Mouse (Mus musculus): ENCODE results near the gene Ptprg.
"Not testable (repeated sequence)": the region's sequence is repeated elsewhere in the genome, so short reads cannot be mapped to it uniquely, and the experiment has no call there.

Ptprg gene

DNA sequence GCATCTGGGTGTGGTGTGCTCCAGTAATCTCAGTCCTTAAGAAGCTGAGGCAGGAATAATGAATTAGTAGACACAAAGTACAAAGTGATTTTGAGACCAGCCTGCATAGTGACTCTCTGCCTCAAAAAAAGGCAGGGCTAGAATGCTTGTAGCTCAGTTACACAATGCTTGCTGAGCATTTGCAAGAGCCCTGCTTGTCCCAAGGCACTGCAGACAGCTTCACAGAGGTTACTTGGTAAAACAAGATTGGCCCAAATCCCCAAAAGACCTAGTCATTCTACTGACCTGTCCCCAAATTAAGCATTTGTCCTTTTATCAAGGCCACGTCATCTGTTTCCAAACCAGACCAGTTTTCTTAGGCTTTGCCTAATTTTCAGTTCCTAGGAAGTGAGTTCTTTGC, 190.4 kb downstream of the Ptprg start:
- no peak for DNase-seq (ENCODE audit: low spot score)

DNA sequence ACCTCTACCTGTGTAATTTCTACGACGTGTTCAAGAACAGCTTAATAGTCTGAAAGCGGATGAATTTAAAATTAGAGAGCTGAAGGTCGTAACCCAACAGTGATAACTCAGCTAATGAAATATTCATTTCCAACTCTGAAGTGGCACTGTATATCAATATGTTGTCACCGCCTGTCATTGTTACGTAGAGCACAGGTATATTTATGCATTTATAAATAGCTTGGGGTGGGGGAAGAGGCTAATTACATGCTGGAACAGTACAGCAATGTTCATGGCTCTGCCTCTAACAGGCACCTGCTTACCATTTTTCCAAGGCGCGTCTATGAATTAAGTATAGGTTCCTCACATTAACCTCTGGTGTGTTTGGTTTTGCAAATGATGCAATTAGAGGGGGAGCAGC, 199.3 kb downstream of the Ptprg start:
- DNase-seq (ENCODE audit: low spot score) = no peak

DNA sequence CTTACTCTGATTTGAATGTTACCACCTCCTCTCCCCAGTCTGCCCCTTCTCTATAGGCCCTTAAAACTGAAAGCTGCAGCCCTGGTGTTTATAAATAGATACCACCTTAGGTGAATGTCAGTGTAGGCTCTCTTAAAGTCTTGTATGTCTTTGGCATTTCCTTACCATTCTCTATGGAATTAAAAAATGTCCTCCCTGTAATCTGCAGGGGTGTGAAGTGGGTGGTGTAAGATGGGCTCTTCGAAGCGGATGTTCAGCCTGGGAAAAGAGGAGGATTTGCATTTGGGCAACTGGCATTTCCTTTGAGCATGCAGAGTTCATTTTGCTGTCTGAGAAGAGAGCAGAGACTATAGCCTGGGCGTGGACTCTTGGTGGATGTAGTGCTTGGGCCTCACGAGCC, 201.3 kb downstream of the Ptprg start:
- no peak for DNase-seq (ENCODE audit: low spot score)

GRCm38 (mm10) chr14:11758185-11758584, 204.9 kb downstream of the Ptprg start:
- DNase-seq (ENCODE audit: low spot score) = no peak

- DNase-seq (ENCODE audit: low spot score) = no peak
Measured at GRCm38 (mm10) chr14:11759356-11759755, 206.0 kb downstream of the Ptprg start.

DNA sequence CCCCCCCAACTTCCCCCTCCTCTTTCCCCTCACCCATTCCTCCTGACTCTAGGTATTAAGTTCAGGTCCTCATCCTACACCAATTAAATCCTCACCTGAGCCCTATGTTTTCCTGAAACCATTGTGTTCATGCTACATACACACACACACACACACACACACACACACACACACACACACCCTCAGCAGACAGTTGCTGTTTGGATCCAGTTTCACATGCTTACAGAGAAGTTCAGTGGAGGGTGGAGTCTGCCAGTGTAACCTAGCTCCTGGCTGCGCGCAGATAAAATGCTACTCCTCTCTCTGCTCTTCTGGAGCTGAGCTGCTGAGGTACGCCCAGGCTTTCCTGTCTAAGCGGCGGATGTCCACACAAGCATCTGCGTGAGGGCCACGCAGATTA, 209.7 kb downstream of the Ptprg start:
- no peak for DNase-seq (ENCODE audit: low spot score)

GRCm38 (mm10) chr14:11772736-11773135, 219.4 kb downstream of the Ptprg start:
- DNase-seq (ENCODE audit: low spot score) = no peak

- DNase-seq (ENCODE audit: low spot score) = no peak
Measured at GRCm38 (mm10) chr14:11774476-11775037, 221.2 kb downstream of the Ptprg start.

GRCm38 (mm10) chr14:11775204-11775603, 221.9 kb downstream of the Ptprg start:
- no peak for DNase-seq (ENCODE audit: low spot score)

DNA sequence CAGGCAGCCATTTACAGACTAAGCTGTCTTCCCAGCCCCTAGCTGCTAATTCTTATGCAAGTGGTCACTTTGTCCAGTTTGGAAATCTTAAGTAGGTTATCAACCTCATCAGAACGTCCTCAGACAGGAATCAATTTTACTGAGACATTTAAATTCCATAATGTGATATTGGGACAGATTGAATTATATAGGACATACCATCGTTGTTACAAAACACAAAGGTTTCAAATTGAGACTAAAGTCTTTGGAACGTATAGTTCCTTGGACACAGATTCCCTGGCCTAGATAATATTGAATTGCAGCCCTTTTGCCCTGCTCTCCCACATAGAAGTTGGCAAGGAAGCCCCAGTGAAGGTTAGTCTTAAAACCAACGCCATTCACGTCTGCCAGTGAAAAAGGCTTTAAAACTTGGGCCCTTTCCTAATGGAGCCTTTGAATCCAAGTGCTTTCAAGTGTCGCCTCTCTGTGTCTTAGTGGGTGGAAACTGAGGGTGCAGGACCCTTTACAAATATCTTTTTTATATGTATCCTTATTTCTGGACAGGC, 222.7 kb downstream of the Ptprg start:
- DNase-seq (ENCODE audit: low spot score) = no peak

DNA sequence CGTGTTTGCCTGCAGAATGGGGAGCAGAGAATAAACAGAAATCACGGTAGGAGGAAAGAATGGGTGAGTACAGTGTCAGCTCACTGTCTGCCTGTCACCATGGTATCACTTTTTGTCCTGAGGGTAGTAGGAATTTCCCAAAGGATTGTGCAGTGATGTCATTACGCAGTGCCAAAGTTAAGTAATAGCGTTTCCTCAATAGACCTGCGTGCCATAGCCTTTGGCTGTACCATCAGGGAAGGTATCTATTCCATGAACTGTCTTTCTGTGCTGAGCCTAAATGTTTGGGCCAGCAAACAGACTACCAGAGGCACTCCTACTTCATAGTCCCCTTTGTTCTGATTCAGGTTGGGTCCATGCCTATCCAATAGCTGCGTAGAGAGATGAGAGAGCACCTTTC, 223.2 kb downstream of the Ptprg start:
- no peak for DNase-seq (ENCODE audit: low spot score)

- DNase-seq (ENCODE audit: low spot score) = no peak
Measured at GRCm38 (mm10) chr14:11791190-11791589, 237.9 kb downstream of the Ptprg start.

DNA sequence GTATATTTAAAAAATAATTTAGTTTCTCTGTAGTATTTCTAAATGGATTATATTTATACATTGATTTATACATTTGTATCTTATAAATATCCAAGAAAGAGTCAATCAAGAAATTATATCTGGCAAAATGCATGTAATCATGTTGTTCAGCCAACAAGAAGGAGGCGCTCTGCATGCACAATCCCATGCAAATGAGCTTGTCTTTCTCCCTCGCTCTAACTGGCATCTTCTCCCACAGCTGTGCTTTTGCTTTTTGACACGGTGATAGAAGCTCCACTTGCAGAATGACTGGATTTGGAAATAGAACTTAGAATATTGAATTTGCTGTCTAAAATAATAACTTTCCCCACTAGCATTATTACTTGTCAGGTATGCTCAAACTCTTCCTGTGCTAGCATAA, 240.5 kb downstream of the Ptprg start:
- no peak for DNase-seq (ENCODE audit: low spot score)

DNA sequence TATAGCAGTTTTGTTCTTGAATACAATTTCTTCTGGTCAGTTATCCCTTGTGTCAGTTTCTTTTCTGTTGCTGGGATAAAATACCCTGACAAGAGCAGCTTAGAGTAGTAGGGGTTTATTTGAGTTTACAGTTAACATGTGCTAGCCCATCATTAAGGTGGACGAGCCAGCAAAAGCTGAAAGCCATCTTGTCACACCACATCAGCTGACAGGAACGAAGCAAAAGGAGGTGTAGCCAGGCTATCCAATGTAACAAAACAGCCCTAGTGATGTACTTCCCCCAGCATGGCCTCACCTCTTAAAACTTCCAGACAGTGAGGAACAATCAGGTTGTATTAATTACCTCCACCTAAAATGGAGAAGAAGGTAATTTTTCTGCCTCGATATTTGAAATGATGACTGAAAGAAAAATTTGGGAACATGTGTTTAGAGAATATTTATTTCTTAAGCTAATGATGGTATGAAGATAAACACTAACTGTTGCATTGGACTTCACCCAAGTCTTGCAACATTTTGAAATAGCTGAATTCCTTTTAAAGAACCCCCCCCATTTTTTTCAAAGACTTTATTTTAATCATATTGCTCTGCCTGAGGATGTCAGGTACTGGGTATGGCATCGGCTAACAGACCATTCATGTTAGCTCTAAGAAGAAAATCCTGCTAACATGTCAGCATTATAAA, 249.2 kb downstream of the Ptprg start:
- DNase-seq (ENCODE audit: low spot score) = no peak

DNA sequence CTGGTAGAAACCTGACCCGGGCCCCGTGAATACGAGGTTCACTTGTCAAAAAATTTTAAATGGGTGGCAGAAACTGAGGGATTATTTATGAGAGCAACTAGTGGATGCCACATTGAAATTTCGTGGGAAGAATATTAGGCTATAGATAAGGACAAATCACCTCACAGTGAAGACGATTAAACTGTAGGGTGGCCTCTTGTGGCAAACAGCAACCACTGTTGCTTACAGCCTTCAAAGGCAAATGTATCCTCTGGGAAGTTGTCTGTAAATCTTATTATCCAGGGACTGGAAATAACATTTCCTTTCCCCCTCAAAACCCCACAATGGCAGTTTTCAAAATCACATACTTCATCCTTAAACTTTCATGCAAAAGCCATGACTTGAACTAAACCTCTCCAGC, 253.3 kb downstream of the Ptprg start:
- DNase-seq (ENCODE audit: low spot score) = no peak

DNA sequence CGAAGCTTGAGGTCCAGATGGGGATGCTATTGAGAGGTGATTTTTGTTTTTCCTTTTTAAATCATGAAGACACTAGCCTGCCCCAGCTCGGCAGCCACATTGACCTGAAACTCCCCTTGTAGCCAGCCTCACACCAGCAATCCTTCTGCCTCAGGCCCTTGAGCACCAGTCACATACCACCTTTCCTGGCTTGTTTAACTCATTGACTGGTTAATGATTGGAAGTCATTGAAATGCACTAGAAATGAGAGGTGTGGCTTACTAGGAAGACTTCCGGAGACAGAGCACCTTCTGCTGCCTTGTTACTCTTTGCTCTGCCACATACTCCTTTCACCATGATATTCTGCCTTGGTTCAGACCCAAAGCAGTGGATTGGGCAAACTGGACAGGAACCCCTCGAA, 254.1 kb downstream of the Ptprg start:
- DNase-seq (ENCODE audit: low spot score) = no peak

- DNase-seq (ENCODE audit: low spot score) = no peak
Measured at GRCm38 (mm10) chr14:11811142-11811761, 257.9 kb downstream of the Ptprg start.

DNA sequence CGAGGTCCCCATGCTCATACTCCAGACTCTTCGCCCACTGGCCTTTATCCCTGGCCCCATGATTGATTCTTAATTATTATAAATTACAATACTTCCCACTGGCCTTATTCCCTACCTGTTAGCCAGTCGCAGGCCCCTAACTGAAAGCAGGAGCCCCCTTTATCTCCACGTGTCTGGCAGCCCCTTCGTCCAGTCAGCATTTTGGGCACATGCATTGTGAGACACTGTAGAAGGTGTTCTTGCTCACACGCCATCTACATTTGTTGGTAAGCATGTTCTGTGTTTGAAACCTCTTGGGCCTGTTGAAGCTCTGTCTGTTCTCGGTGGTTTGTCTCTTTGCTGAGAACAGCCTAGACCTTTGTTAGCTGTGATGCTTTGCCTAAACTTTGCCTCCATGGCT, 259.0 kb downstream of the Ptprg start:
- no peak for DNase-seq (ENCODE audit: low spot score)

GRCm38 (mm10) chr14:11814811-11815210, 261.5 kb downstream of the Ptprg start:
- DNase-seq (ENCODE audit: low spot score) = not testable (repeated sequence)

GRCm38 (mm10) chr14:11817236-11817635, 263.9 kb downstream of the Ptprg start:
- DNase-seq (ENCODE audit: low spot score) = no peak

DNA sequence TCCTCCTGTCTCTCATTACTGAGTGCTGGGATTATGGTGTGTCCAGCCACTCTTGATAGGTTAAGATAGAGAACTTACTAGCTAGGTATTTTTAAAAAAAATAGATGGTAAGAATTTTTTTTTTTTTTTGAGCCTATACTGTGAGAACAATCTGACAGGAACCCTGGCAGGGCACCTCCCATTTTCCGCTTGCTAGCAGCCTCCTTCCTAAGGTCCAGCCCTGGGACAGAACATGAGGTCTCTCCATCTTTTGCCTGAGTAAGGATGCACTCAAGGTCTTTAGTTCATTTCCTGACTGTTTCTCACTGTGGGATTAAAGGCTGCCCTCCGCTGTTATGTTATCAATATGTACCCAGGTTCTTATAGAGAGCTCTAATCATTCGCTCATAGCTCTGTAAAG, 264.7 kb downstream of the Ptprg start:
- no peak for DNase-seq (ENCODE audit: low spot score)

- no peak for DNase-seq (ENCODE audit: low spot score)
Measured at GRCm38 (mm10) chr14:11818721-11819120, 265.4 kb downstream of the Ptprg start.

DNA sequence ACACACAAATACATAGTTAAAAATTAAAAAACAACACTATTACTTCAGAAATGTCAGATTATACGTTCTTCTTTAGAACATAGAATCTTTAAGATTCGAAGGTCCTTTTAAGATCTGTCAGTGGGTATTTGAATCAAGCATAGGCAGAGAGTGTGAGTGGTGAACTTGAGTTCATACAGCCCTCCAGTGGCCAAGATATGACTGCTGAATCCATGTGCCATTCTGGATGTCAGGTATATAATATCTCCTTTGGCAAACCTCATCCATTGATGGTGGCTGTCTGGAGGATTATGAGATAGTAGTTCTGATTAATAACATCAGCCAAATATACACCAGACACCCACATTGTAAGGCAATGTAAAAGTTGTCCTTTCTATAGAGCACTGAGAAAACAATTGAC, 266.0 kb downstream of the Ptprg start:
- DNase-seq (ENCODE audit: low spot score) = no peak
